ENCODE assay signal across 23 mouse cellular contexts in the genomic region with DNA sequence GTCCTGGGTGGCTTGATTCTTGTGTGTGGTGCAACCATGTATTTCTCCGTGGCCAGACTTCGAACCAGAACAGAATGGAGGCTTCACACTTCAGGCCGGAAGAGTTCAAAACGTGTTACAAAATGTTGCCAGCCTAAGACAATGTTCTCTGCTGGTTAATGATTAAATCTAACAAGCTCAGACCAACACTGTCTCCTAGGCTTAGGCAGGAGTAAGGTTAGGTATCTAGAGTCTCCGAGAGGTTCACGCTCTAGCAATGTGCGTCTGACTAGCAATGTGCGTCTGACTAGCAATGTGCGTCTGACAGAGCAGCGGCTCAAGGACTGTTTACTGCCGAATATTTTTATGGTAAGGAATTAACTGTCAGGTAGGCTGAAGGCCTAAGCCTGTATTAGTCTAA.
A peak's percentile ranks its signal among the peaks of the same experiment; 100 is the strongest.
DNase-seq lines count a peak whose midpoint lies in the region; ATAC-seq and TF ChIP-seq lines count a peak whose summit lies in the region.
"Had no signal": no experiment of that assay in that cellular context is flagged by ENCODE, and none has a peak within 500 bp of the region (broad histone marks: within the 10 kb centered on the region; RNA-seq: fewer than 3 reads in every experiment).

No protein-coding gene starts in this region.

- peak; percentile 82 for ATAC-seq in kidney, embryonic 16.5 days (ENCODE audit: low FRiP score, low TSS enrichment)
- ATAC-seq in liver, embryonic 12.5 days, result no peak
- ATAC-seq in monocyte, adult 5-6 weeks (replicated peaks; ENCODE audit: insufficient number of reproducible peaks, low FRiP score, low TSS enrichment, poor library complexity, severe bottlenecking), result no peak
- ATAC-seq: CD4-positive, CD25-positive, alpha-beta regulatory T cell, adult 4 months; forebrain, embryonic 14.5 days; forebrain, postnatal 0 days had no signal

- no peak overlapping the region for H3K4me2 ChIP-seq in kidney, embryonic 16.5 days (replicated peaks; ENCODE audit: low read depth, low read length)
- no peak overlapping the region for H3K4me2 ChIP-seq in liver, embryonic 12.5 days
- H3K4me2 ChIP-seq: embryonic facial prominence, embryonic 12.5 days; embryonic facial prominence, embryonic 15.5 days; heart, embryonic 11.5 days; hindbrain, embryonic 12.5 days had no signal

- H3K36me3 ChIP-seq in kidney, adult 2 months (ENCODE audit: control insufficient read depth, insufficient read depth, low read length), result no peaks in the 10 kb centered on the region
- no peaks in the 10 kb centered on the region for H3K36me3 ChIP-seq in kidney, embryonic 16.5 days (ENCODE audit: insufficient read depth, low read length)
- H3K36me3 ChIP-seq in liver, adult 2 months (ENCODE audit: control insufficient read depth, insufficient read depth, low read length), result no peaks in the 10 kb centered on the region
- H3K36me3 ChIP-seq in liver, embryonic 12.5 days, result no peaks in the 10 kb centered on the region
- H3K36me3 ChIP-seq: embryonic facial prominence, embryonic 12.5 days; embryonic facial prominence, embryonic 15.5 days; hindbrain, embryonic 12.5 days had no signal

- H3K4me1 ChIP-seq in kidney, adult 2 months (ENCODE audit: control insufficient read depth, insufficient read depth, low read length), result no peaks in the 10 kb centered on the region
- no peaks in the 10 kb centered on the region for H3K4me1 ChIP-seq in kidney, embryonic 16.5 days (ENCODE audit: insufficient read depth, low read length)
- no peaks in the 10 kb centered on the region for H3K4me1 ChIP-seq in liver, adult 2 months (ENCODE audit: control insufficient read depth, insufficient read depth, low read length)
- H3K4me1 ChIP-seq in liver, embryonic 12.5 days, result no peaks in the 10 kb centered on the region
- H3K4me1 ChIP-seq: embryonic facial prominence, embryonic 12.5 days; embryonic facial prominence, embryonic 15.5 days; hindbrain, embryonic 12.5 days had no signal

- no peak overlapping the region for H3K9ac ChIP-seq in kidney, embryonic 16.5 days (replicated peaks; ENCODE audit: low read length)
- no peak overlapping the region for H3K9ac ChIP-seq in liver, adult 2 months (ENCODE audit: low read depth, low read length)
- H3K9ac ChIP-seq in liver, embryonic 12.5 days, result no peak overlapping the region
- H3K9ac ChIP-seq: embryonic facial prominence, embryonic 12.5 days; embryonic facial prominence, embryonic 15.5 days; forebrain, postnatal 0 days; hindbrain, embryonic 12.5 days had no signal

- 39% methylated on average over 11 of the region's 11 CpGs for WGBS in kidney, adult 2 months
- 76% methylated on average over 11 of the region's 11 CpGs for WGBS in kidney, embryonic 16.5 days
- 64% methylated on average over 11 of the region's 11 CpGs for WGBS in liver, adult 2 months
- WGBS in liver, embryonic 12.5 days (ENCODE audit: insufficient replicate concordance), result 79% methylated on average over 11 of the region's 11 CpGs

- no peak for TF ChIP-seq CTCF in kidney, adult 2 months (conservative IDR thresholded peaks at IDR 0.05; ENCODE audit: insufficient read depth, insufficient read length, low read depth, low read length)
- TF ChIP-seq CTCF in liver, adult 2 months (IDR thresholded peaks at IDR 0.05; ENCODE audit: low read depth, low read length), result no peak

- DNase-seq in kidney, adult 2 months, result peak; percentile 41
- DNase-seq in kidney, postnatal 4 days, result no peak
- DNase-seq in kidney, adult 18-20 months, result no peak
- peak; percentile 21 for DNase-seq in liver, adult 2 months (ENCODE audit: extremely low read depth, low read depth, low spot score)
- DNase-seq: adrenal gland, adult 2 months; adrenal gland, postnatal 14 days; cerebellum, adult 11 months; cerebellum, adult 2 months; cerebellum, adult 9-11 months; cerebellum, postnatal 25 days; forebrain, postnatal 0 days; gastrocnemius, adult 2 months; gastrocnemius, postnatal 14 days; heart, adult 11 months had no signal

- no peak overlapping the region for H3K4me3 ChIP-seq in kidney, adult 2 months (ENCODE audit: insufficient read depth, low read depth, low read length)
- H3K4me3 ChIP-seq in kidney, embryonic 16.5 days (ENCODE audit: low read length), result no peak overlapping the region
- H3K4me3 ChIP-seq in liver, adult 2 months (ENCODE audit: insufficient read depth, low read depth, low read length), result no peak overlapping the region
- H3K4me3 ChIP-seq in liver, embryonic 12.5 days, result no peak overlapping the region
- H3K4me3 ChIP-seq: embryonic facial prominence, embryonic 12.5 days; embryonic facial prominence, embryonic 15.5 days; gastrocnemius, adult 2 months; hindbrain, embryonic 12.5 days had no signal

- H3K27ac ChIP-seq in kidney, adult 2 months (ENCODE audit: insufficient read depth, low read depth, low read length), result no peak overlapping the region
- no peak overlapping the region for H3K27ac ChIP-seq in kidney, embryonic 16.5 days (ENCODE audit: low read length)
- no peak overlapping the region for H3K27ac ChIP-seq in liver, adult 2 months (replicated peaks; ENCODE audit: insufficient read depth, low read depth, low read length)
- H3K27ac ChIP-seq in liver, embryonic 12.5 days, result no peak overlapping the region
- H3K27ac ChIP-seq: embryonic facial prominence, embryonic 12.5 days; embryonic facial prominence, embryonic 15.5 days; gastrocnemius, adult 2 months; hindbrain, embryonic 12.5 days had no signal

- H3K9me3 ChIP-seq in kidney, embryonic 16.5 days (ENCODE audit: low read length), result no peaks in the 10 kb centered on the region
- H3K9me3 ChIP-seq in liver, embryonic 12.5 days (replicated peaks), result no peaks in the 10 kb centered on the region
- H3K9me3 ChIP-seq: embryonic facial prominence, embryonic 12.5 days; embryonic facial prominence, embryonic 15.5 days; hindbrain, embryonic 12.5 days had no signal

- no peak for TF ChIP-seq POLR2A in kidney, adult 2 months (IDR thresholded peaks at IDR 0.05; ENCODE audit: low read depth, low read length)
- TF ChIP-seq POLR2A in liver, adult 2 months (IDR thresholded peaks at IDR 0.05; ENCODE audit: extremely low read depth, insufficient read depth, low read length), result no peak

- H3K27me3 ChIP-seq in kidney, adult 2 months (replicated peaks; ENCODE audit: control insufficient read depth, insufficient read depth, low read length), result no peaks in the 10 kb centered on the region
- no peaks in the 10 kb centered on the region for H3K27me3 ChIP-seq in kidney, embryonic 16.5 days (ENCODE audit: insufficient read depth, low read length)
- H3K27me3 ChIP-seq in liver, adult 2 months (ENCODE audit: control insufficient read depth, insufficient read depth, low read length), result no peaks in the 10 kb centered on the region; the same call in 1 of the 2 replicates
- H3K27me3 ChIP-seq in liver, embryonic 12.5 days (replicated peaks), result no peaks in the 10 kb centered on the region
- H3K27me3 ChIP-seq: embryonic facial prominence, embryonic 12.5 days; embryonic facial prominence, embryonic 15.5 days; hindbrain, embryonic 12.5 days had no signal

- H3K79me2 ChIP-seq in liver, adult 2 months (ENCODE audit: control insufficient read depth, insufficient read depth, low read length), result no peaks in the 10 kb centered on the region

Comparison
In these comparisons a context has a peak if more than half of its experiments do, and no peak if none do; other contexts are left out.
1. DNase-seq: peak in kidney, adult 2 months (single experiment) and liver, adult 2 months (single experiment); none in kidney, postnatal 4 days (0 of 2) and kidney, adult 18-20 months (single experiment).